Mouse (Mus musculus) liver, adult 2 months (tissue): Measurements from ENCODE around the gene Olfr1393. TPM values are rescaled to one million over a fixed set of nuclear protein-coding genes. Genes with fewer than 3 reads are reported as not detected.

Experiments used
- DNase-seq: peaks from one replicate; pipeline ENCODE4 v3.0.0-alpha.2; 2011; ENCODE audit warnings: low read depth, low spot score; ENCODE audit errors: extremely low read depth
- H3K27ac ChIP-seq: fragments of 200-500 bp; replicated peaks from 2 replicates; pipeline ENCODE4 v1.5.1; 2012; ENCODE audit warnings: low read depth, mild to moderate bottlenecking, control low read depth, inconsistent platforms, low read length; ENCODE audit not compliant: insufficient read depth
- H3K27me3 ChIP-seq: fragments of 200-500 bp; 2 replicates; pipeline ENCODE4 v1.6.1; 2012; ENCODE audit warnings: mild to moderate bottlenecking, moderate library complexity, low read length, inconsistent platforms; ENCODE audit not compliant: control insufficient read depth, insufficient read depth
- H3K36me3 ChIP-seq: fragments of 200-500 bp; 2 replicates; pipeline ENCODE4 v1.6.1; 2012; ENCODE audit warnings: low read length, inconsistent platforms; ENCODE audit not compliant: control insufficient read depth, insufficient read depth
- H3K4me1 ChIP-seq: fragments of 200-500 bp; 2 replicates; pipeline ENCODE4 v1.6.1; 2011; ENCODE audit warnings: low read length; ENCODE audit not compliant: control insufficient read depth, insufficient read depth
- H3K4me3 ChIP-seq: fragments of 200-500 bp; 2 replicates; pipeline ENCODE4 v1.5.1; 2011; ENCODE audit warnings: low read depth, mild to moderate bottlenecking, control low read depth, low read length, moderate library complexity; ENCODE audit not compliant: insufficient read depth
- H3K79me2 ChIP-seq: fragments of 200-500 bp; 2 replicates; pipeline ENCODE4 v1.6.1; 2012; ENCODE audit warnings: inconsistent platforms, mild to moderate bottlenecking, low read length, moderate library complexity; ENCODE audit not compliant: control insufficient read depth, insufficient read depth
- H3K9ac ChIP-seq: fragments of 200-500 bp; 2 replicates; pipeline ENCODE4 v1.6.1; 2012; ENCODE audit warnings: low read depth, mild to moderate bottlenecking, control low read depth, inconsistent platforms, low read length
- CTCF ChIP-seq: fragments of 200-500 bp; IDR thresholded peaks from 2 replicates; pipeline ENCODE4 v1.5.1; 2011; ENCODE audit warnings: low read depth, low read length, control low read depth
- POLR2A ChIP-seq: fragments of 200-500 bp; IDR thresholded peaks from 2 replicates; pipeline ENCODE4 v1.6.1; 2011; ENCODE audit warnings: low read length, control low read depth; ENCODE audit not compliant: insufficient read depth; ENCODE audit errors: extremely low read depth
- WGBS: fragments of 180-500 bp; shearing (Covaris S2); methylation state at CpG from one replicate; pipeline ENCODE4 v1.1.7; 2018; 5-methylcytosine and 5-hydroxymethylcytosine counted together
- polyA plus RNA-seq: library from polyadenylated mRNA; depleted of rRNA; stranded (reverse); fragments of >200 nt; gene quantifications from 2 replicates; pipeline ENCODE4 v1.2.3, GENCODE M21; 2012
- total RNA-seq: library from RNA; depleted of rRNA; stranded (reverse); fragments of >200 nt; gene quantifications from 2 replicates; pipeline ENCODE4 v1.2.3, GENCODE M21; 2014

Olfr1393 gene
- total and polyA plus RNA-seq, 2 experiments, result 0.09 to 0.55 TPM

DNA sequence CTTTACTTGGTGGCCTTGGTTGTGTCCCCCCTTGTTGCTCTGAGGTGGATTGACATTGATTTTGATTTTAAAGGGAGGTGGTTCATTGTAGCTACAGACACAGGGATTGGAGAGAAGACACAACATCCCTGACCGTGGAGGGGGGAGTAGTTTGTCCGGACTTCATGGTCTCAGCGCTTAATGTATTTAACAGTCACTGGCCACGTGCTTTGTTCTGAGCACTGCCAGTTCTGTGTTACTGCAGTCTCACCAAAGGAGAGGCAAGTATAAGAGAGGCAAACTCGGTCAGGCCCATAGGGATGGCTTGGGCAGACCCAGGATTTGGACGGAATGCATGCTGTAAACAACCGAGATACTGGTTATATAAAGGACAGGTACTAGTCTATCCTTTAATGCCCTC, 14.0 kb upstream of the Olfr1393 start:
- no peak for DNase-seq
- no peaks in the 10 kb centered on the region; the same call in 1 of the 2 replicates for H3K36me3 ChIP-seq
- TF ChIP-seq CTCF, result no peak
- TF ChIP-seq POLR2A, result no peak
- no peak overlapping the region for H3K27ac ChIP-seq
- whole genome bisulfite sequencing, result 91% methylated on average over 7 of the region's 7 CpGs
- no peaks in the 10 kb centered on the region for H3K27me3 ChIP-seq
- H3K9ac ChIP-seq, result no peak overlapping the region
- peaks cover 54% of the 10 kb centered on the region for H3K4me1 ChIP-seq
- H3K79me2 ChIP-seq, result peaks cover 16% of the 10 kb centered on the region
- no peak overlapping the region for H3K4me3 ChIP-seq

DNA sequence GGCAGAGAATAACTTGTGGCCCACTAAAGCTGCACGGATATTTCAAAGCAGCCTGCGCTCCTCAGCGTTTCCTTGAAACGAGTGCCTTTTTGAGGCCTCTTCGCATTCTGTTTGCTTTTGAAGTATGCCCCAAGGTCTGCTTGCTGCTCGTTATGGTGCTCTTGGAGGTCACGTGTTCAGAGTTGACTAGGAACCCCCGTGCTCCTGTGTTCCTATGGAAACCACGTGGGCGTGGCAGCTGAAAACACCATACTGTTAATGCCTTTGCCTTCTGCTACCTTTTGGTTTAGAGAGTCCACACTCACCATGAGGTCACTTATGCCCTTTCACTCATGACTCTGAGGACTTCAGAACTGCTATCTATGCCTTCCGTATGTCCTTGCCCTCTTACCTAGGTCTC, 13.5 kb upstream of the Olfr1393 start:
- H3K79me2 ChIP-seq, result peaks cover 16% of the 10 kb centered on the region
- DNase-seq, result no peak
- TF ChIP-seq CTCF, result no peak
- no peak for TF ChIP-seq POLR2A
- no peak overlapping the region for H3K9ac ChIP-seq
- no peaks in the 10 kb centered on the region; the same call in 1 of the 2 replicates for H3K36me3 ChIP-seq
- no peaks in the 10 kb centered on the region for H3K27me3 ChIP-seq
- peaks cover 52% of the 10 kb centered on the region for H3K4me1 ChIP-seq
- H3K4me3 ChIP-seq, result no peak overlapping the region
- H3K27ac ChIP-seq, result no peak overlapping the region
- WGBS, result 63% methylated on average over 11 of the region's 11 CpGs

GRCm38 (mm10) chr11:49265101-49265500, 13.0 kb upstream of the Olfr1393 start:
- WGBS, result 45% methylated on average over 8 of the region's 8 CpGs
- no peaks in the 10 kb centered on the region for H3K27me3 ChIP-seq

DNA sequence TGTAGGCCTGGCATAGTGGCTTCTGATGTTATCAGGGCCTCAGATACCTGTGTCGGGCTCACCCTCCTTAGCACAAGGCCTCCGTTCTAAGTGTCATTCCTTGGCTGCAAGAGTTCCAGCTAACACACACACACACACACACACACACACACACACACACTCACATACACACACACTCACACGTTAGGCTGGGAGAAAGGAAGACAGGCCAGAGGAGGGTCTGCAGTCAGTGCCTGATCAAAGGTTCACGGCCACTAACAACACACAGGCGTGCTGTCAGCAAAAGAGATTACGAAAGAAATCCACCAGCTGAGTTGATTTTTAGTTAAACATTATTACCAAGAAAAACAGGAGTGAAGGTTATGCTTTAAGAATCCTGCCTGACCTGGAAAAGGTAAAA, 11.4 kb upstream of the Olfr1393 start:
- H3K27me3 ChIP-seq, result no peaks in the 10 kb centered on the region
- H3K4me1 ChIP-seq, result peaks cover 34% of the 10 kb centered on the region
- H3K36me3 ChIP-seq, result no peaks in the 10 kb centered on the region; the same call in 1 of the 2 replicates
- no peak for TF ChIP-seq POLR2A
- TF ChIP-seq CTCF, result no peak
- 27% methylated on average over 6 of the region's 6 CpGs for WGBS
- no peak overlapping the region for H3K4me3 ChIP-seq
- peaks cover 15% of the 10 kb centered on the region for H3K79me2 ChIP-seq
- H3K9ac ChIP-seq, result peak overlapping the region; percentile 48
- H3K27ac ChIP-seq, result peak overlapping the region; percentile 88
- peak; percentile 95 for DNase-seq

More at GRCm38 (mm10) chr11:49265101-49265500, 13.0 kb upstream of the Olfr1393 start:
- Histone ChIP-seq H3K4me3 (no peak overlapping the region), H3K36me3 (no peaks in the 10 kb centered on the region; the same call in 1 of the 2 replicates), H3K79me2 (peaks cover 16% of the 10 kb centered on the region), H3K27ac (no peak overlapping the region), H3K9ac (no peak overlapping the region), H3K4me1 (peaks cover 48% of the 10 kb centered on the region)
- DNase-seq, result no peak
- TF ChIP-seq CTCF (no peak), POLR2A (no peak)

DNA sequence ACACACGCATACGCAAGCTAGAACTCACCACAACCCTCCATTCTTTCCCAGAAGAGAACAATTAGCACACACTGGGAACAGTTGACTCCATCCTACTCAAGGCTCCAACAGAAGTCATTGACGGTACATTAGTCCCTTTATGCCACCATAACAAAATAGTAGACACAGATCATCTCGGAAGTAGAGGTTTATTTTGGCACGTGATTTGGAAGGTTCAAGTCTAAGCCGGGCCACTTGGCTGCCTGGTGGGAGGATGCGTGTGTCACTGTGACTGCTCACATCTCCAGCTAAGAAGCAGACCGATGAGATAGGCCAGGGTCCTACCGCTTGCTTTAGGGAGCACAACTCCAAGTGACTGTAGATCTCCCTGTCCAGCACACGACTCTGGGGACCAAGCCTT, 10.8 kb upstream of the Olfr1393 start:
- H3K27me3 ChIP-seq, result no peaks in the 10 kb centered on the region
- H3K4me3 ChIP-seq, result no peak overlapping the region
- peak; percentile 68 for DNase-seq
- peaks cover 28% of the 10 kb centered on the region for H3K4me1 ChIP-seq
- peak overlapping the region; percentile 5; the same call in 1 of the 2 replicates for H3K9ac ChIP-seq
- no peak for TF ChIP-seq POLR2A
- no peaks in the 10 kb centered on the region for H3K36me3 ChIP-seq
- WGBS, result 30% methylated on average over 10 of the region's 10 CpGs
- H3K27ac ChIP-seq, result peak overlapping the region; percentile 70
- peaks cover 9% of the 10 kb centered on the region for H3K79me2 ChIP-seq

- Histone ChIP-seq H3K79me2 (peaks cover 4% of the 10 kb centered on the region; the same call in 1 of the 2 replicates), H3K36me3 (no peaks in the 10 kb centered on the region), H3K27me3 (no peaks in the 10 kb centered on the region), H3K9ac (no peak overlapping the region), H3K4me3 (no peak overlapping the region), H3K4me1 (peaks cover 21% of the 10 kb centered on the region), H3K27ac (peak overlapping the region; percentile 29)
- DNase-seq, result peak; percentile 44
- TF ChIP-seq CTCF, result no peak
- TF ChIP-seq POLR2A, result no peak
- WGBS, result 41% methylated on average over 15 of the region's 15 CpGs
Observed at GRCm38 (mm10) chr11:49267970-49268579, 10.0 kb upstream of the Olfr1393 start.
